Mouse (Mus musculus): ENCODE results near the gene Hnrnpf.

GRCm38 (mm10) chr6:117935681-117936612, 35.8 kb downstream of the Hnrnpf start:
- no peak for TF ChIP-seq CTCF (IDR thresholded peaks at IDR 0.05; ENCODE audit: low read depth, low read length)
- no peak for TF ChIP-seq POLR2A (IDR thresholded peaks at IDR 0.05; ENCODE audit: insufficient read depth, low read length)
